Mouse (Mus musculus): ENCODE measurements around the gene Plxna3. TPM values are rescaled to one million over a fixed set of nuclear protein-coding genes. Genes with fewer than 3 reads are reported as not detected.

Plxna3 gene
- polyA plus RNA-seq, 1 experiment, result 3.1 TPM

DNA sequence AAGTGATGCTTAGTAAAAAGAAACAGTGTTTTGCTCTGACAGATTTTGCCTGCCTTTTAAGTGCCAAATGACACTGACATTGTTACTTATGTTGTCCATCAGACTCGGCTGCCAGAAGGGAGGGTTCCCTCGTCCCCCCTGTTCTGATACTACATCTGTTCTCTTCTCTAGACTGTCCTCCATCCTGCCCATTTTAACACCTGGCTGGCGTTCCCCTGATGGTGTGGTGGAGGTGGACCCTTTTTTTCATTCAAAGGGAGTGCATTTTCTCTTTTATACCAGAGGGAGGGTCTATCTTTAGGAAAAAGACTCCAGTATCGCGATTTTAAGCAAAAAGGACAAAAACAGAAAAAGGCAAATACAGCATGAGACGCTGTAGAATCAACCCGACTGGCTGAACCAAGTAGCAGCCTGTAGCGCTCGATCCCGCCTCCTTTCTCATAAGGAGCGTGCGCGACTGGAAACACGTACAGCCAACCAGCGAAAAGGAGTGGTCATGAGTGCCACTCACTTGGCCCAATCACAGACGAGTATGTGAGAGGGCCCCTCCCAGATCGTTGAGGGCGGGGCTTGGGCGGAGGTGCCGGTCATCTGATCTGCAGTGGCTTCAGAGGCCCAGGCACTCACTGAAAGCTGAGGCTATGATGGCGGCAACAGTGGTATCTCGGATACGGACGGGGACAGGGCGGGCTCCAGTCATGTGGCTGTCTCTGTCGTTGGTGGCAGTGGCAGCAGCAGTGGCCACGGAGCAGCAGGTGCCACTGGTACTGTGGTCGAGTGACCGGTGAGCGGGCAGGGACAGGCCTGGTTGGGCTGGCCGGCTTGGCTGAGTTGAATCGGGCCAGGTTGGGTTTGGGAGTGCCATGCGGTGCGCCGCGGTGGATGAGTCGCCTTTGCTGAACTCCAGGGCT lies 32.1 kb upstream of the Plxna3 start, which contains the start of gene Atp6ap1:
TSS of gene Atp6ap1 (plus strand) at position 560 of the 911 bp plus-strand sequence.
- Histone ChIP-seq H3K36me3 (ENCODE audit: control insufficient read depth, insufficient read depth, low read length) (peaks cover 10% of the 10 kb centered on the region), H3K4me1 (ENCODE audit: control insufficient read depth, insufficient read depth, insufficient read length, low read length) (no peaks in the 10 kb centered on the region; the same call in 1 of the 2 replicates), H3K27me3 (ENCODE audit: control insufficient read depth, insufficient read depth, low read length) (no peaks in the 10 kb centered on the region), H3K4me3 (ENCODE audit: low read depth, low read length) (peak within 1 kb of the TSS; percentile 99), H3K27ac (ENCODE audit: insufficient read depth, low read depth, low read length) (peak within 1 kb of the TSS; percentile 70)
- WGBS, result 11% methylated on average over 37 of the region's 37 CpGs
- TF ChIP-seq CTCF (IDR thresholded peaks at IDR 0.05; ENCODE audit: extremely low read depth, insufficient read length, insufficient replicate concordance, low read depth, low read length), result no peak
- peak; percentile 78; the same call in 1 of the 2 replicates for TF ChIP-seq POLR2A (IDR thresholded peaks at IDR 0.05; ENCODE audit: low read depth, low read length)

DNA sequence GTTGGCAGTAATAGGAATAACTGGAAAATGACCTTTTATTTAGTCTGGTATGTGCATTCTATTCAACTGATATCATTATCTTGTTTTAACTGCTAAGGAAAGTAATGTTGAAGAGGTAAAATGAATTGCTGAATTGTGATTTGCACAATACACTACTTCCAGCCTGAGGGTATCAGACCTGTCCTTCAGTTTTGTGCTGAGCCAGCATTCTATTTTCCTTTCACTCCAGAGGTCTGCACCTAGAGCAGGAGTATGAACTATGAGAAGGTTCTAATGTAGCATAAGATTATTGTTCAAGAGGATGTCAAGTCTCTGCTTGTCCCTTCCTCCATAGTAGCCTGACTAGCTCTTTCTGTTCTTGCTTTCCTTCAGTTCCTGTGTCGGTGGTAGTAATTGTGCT lies 30.5 kb upstream of the Plxna3 start:
- H3K27me3 ChIP-seq (ENCODE audit: control insufficient read depth, insufficient read depth, low read length), result no peaks in the 10 kb centered on the region
- no peaks in the 10 kb centered on the region; the same call in 1 of the 2 replicates for H3K4me1 ChIP-seq (ENCODE audit: control insufficient read depth, insufficient read depth, insufficient read length, low read length)
- H3K36me3 ChIP-seq (ENCODE audit: control insufficient read depth, insufficient read depth, low read length), result peaks cover 20% of the 10 kb centered on the region
- WGBS, result 68% methylated on average over 1 of the region's 1 CpGs
- TF ChIP-seq CTCF (IDR thresholded peaks at IDR 0.05; ENCODE audit: extremely low read depth, insufficient read length, insufficient replicate concordance, low read depth, low read length) (no peak), POLR2A (IDR thresholded peaks at IDR 0.05; ENCODE audit: low read depth, low read length) (no peak)
- H3K27ac ChIP-seq (ENCODE audit: insufficient read depth, low read depth, low read length), result no peak overlapping the region
- no peak overlapping the region for H3K4me3 ChIP-seq (ENCODE audit: low read depth, low read length)

DNA sequence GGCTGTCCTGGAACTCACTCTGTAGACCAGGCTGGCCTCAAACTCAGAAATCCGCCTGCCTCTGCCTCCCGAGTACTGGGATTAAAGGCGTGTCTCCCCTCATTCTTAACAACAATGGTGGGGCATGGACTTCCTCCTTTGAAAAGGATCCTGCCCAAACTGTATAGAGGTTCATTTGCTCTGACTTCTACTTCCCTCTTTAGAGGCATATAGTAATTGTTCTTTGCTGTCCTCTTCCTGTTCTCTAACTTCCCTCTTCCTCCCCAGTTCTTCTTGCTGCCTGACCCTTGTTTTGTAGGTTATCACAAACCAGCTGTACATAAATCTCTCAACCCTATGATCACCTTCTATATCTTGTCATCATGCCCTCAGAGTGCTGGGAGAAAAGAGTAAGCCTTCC lies 29.1 kb upstream of the Plxna3 start:
- Histone ChIP-seq H3K36me3 (ENCODE audit: control insufficient read depth, insufficient read depth, low read length) (peaks cover 20% of the 10 kb centered on the region), H3K27ac (ENCODE audit: insufficient read depth, low read depth, low read length) (no peak overlapping the region; the same call in 1 of the 2 replicates), H3K4me1 (ENCODE audit: control insufficient read depth, insufficient read depth, insufficient read length, low read length) (no peaks in the 10 kb centered on the region; the same call in 1 of the 2 replicates), H3K27me3 (ENCODE audit: control insufficient read depth, insufficient read depth, low read length) (no peaks in the 10 kb centered on the region), H3K4me3 (ENCODE audit: low read depth, low read length) (no peak overlapping the region)
- no peak for TF ChIP-seq POLR2A (IDR thresholded peaks at IDR 0.05; ENCODE audit: low read depth, low read length)
- TF ChIP-seq CTCF (IDR thresholded peaks at IDR 0.05; ENCODE audit: extremely low read depth, insufficient read length, insufficient replicate concordance, low read depth, low read length), result no peak
- WGBS, result 82% methylated on average over 3 of the region's 3 CpGs

DNA sequence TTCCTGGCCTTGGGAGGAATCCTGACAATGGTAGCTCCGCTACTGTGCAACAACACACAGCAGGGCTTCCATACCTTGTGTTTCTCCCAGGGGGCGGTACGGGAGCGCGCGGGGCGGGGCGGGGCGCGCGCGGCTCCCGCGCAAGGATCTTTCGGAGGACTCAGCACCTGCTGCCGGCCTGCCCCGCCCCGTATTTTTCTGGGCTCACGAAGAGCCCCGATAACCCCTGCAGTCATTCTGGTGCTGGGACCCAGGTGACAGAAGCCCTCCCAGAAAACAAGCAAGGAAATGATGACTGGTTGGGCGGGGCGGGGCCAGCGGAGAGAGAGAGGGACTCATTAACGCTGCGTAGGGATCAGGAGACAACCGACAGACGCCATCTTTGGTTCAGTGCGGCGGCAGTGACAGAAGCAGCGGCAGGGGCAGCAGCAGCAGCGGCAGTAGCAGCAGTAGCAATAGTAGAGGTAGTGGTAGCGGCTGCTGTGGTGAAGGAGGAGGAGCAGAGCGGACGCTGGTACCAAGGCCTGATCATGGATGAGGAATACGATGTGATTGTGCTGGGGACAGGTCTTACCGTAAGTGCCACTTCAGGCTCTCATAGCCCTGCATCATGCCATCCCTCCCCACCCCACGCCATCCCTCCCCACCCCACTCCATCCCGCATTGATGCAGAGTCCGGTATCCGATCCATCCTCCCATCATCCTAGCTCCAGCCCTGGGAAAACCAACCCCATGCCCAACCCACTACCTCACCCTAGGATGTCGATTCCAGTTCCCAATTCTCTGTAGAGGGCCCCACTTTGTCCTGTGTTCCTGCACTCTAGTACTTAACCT lies 23.8 kb upstream of the Plxna3 start, which contains the start of gene Gdi1:
TSS of gene Gdi1 (plus strand) at position 132 of the 834 bp plus-strand sequence.
- TF ChIP-seq CTCF (IDR thresholded peaks at IDR 0.05; ENCODE audit: extremely low read depth, insufficient read length, insufficient replicate concordance, low read depth, low read length) (peak; percentile 22; the same call in 1 of the 2 replicates), POLR2A (IDR thresholded peaks at IDR 0.05; ENCODE audit: low read depth, low read length) (peak; percentile 53; the same call in 1 of the 2 replicates)
- H3K27me3 ChIP-seq (ENCODE audit: control insufficient read depth, insufficient read depth, low read length), result no peaks in the 10 kb centered on the region
- H3K4me3 ChIP-seq (ENCODE audit: low read depth, low read length), result peak within 1 kb of the TSS; percentile 70
- H3K27ac ChIP-seq (ENCODE audit: insufficient read depth, low read depth, low read length), result peak within 1 kb of the TSS; percentile 90
- 0 out of 2 replicates have a peak, but pooled peaks cover 1% of the 10 kb centered on the region for H3K4me1 ChIP-seq (ENCODE audit: control insufficient read depth, insufficient read depth, insufficient read length, low read length)
- WGBS, result 13% methylated on average over 40 of the region's 41 CpGs
- peaks cover 36% of the 10 kb centered on the region for H3K36me3 ChIP-seq (ENCODE audit: control insufficient read depth, insufficient read depth, low read length)

DNA sequence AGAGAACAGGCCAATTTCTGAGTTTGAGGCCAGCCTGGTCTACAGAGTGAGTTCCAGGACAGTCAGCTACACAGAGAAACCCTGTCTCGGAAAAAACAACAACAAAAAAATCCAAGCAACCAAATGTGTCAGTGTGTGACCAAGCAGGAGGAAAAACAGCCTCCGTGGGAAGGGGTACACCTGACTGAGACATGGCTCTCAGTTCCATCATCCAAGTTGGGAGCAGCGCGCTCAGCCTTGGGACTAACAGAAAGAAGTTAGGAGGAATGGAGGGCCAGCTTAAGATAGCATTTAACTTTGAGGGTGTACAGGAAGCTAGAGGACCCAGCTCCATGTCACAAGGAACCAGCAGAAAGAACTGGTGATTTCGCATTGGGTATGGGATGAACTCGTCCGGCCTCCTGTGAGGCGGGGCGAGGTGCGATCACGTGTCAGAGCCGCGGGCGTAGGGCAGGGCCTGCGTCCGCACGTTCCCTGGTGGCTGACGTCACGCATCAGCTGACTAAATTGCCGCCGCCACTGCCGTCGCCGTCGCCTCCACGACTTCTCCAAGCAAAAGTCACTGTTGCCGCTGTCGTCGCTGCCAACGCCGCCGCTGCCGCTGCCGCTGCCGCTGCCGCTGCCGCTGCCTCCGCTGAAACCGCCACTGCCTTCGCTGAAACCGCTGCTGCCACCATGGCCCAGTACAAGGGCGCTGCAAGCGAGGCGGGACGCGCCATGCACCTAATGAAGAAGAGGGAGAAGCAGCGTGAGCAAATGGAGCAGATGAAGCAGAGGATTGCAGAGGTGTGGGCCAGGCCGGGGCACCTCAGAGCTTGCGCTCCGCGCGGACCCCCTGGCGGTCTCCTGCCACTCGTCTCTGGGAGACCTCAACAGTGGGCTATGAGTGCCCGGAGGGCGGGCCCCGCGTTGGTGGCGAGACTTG lies 16.1 kb upstream of the Plxna3 start, which contains the start of gene Fam50a:
TSS of gene Fam50a (plus strand) at position 494 of the 925 bp plus-strand sequence.
- no peak for TF ChIP-seq POLR2A (IDR thresholded peaks at IDR 0.05; ENCODE audit: low read depth, low read length)
- no peak for TF ChIP-seq CTCF (IDR thresholded peaks at IDR 0.05; ENCODE audit: extremely low read depth, insufficient read length, insufficient replicate concordance, low read depth, low read length)
- Histone ChIP-seq H3K4me3 (ENCODE audit: low read depth, low read length) (peak within 1 kb of the TSS; percentile 99), H3K27me3 (ENCODE audit: control insufficient read depth, insufficient read depth, low read length) (no peaks in the 10 kb centered on the region), H3K4me1 (ENCODE audit: control insufficient read depth, insufficient read depth, insufficient read length, low read length) (peaks cover 4% of the 10 kb centered on the region; the same call in 1 of the 2 replicates), H3K36me3 (ENCODE audit: control insufficient read depth, insufficient read depth, low read length) (peaks cover 23% of the 10 kb centered on the region), H3K27ac (ENCODE audit: insufficient read depth, low read depth, low read length) (peak within 1 kb of the TSS; percentile 86)
- WGBS, result 17% methylated on average over 59 of the region's 59 CpGs

DNA sequence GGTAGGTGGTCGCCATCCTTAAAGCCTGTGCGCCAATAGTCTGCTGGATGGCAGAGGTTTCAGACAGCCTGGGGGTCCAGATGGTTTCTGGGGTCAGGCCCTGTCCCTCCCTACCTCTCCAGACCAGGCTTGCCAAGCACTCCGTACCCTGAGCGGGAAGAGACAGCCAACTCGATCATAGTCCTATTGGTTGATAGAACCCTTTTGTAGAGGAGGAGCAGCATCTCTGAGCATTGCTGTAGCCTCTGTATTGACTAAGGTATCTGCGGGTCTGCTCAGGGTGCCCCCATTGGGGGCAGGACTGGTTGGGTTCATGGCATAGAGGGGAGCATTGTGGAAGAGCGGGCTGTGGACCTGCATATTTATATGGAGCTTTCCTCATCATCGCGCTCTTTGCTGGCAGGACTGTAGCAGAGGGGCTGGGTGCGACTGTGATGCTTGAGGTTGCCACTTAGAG lies 377 bp downstream of the Plxna3 start:
- Histone ChIP-seq H3K27ac (ENCODE audit: insufficient read depth, low read depth, low read length) (no peak overlapping the region), H3K4me1 (ENCODE audit: control insufficient read depth, insufficient read depth, insufficient read length, low read length) (no peaks in the 10 kb centered on the region), H3K36me3 (ENCODE audit: control insufficient read depth, insufficient read depth, low read length) (no peaks in the 10 kb centered on the region), H3K27me3 (ENCODE audit: control insufficient read depth, insufficient read depth, low read length) (no peaks in the 10 kb centered on the region), H3K4me3 (ENCODE audit: low read depth, low read length) (peak overlapping the region; percentile 66)
- no peak for TF ChIP-seq POLR2A (IDR thresholded peaks at IDR 0.05; ENCODE audit: low read depth, low read length)
- no peak for TF ChIP-seq CTCF (IDR thresholded peaks at IDR 0.05; ENCODE audit: extremely low read depth, insufficient read length, insufficient replicate concordance, low read depth, low read length)
- 40% methylated on average over 10 of the region's 10 CpGs for WGBS

Measured in small intestine, adult 2 months (tissue).